In genomic region chr4:136050226-136050625, GRCm38 (mm10) we compare ENCODE assay signal across 16 mouse cellular contexts. TPM values are rescaled to one million over a fixed set of nuclear protein-coding genes. Genes with fewer than 3 reads are reported as not detected.
DNase-seq lines count a peak whose midpoint lies in the region; ATAC-seq lines count a peak whose summit lies in the region.
"Had no signal": no experiment of that assay in that cellular context is flagged by ENCODE, and none has a peak within 500 bp of the region (broad histone marks: within the 10 kb centered on the region; RNA-seq: fewer than 3 reads in every experiment).

No protein-coding gene starts in this region.

- H3K27ac ChIP-seq in intestine, embryonic 14.5 days (ENCODE audit: low read depth), result no peak overlapping the region
- no peak overlapping the region for H3K27ac ChIP-seq in intestine, embryonic 15.5 days
- peak overlapping the region; percentile 90 for H3K27ac ChIP-seq in brown adipose tissue, adult 24 weeks (replicated peaks; ENCODE audit: low read depth, low read length)
- H3K27ac ChIP-seq in limb, embryonic 13.5 days, result no peak overlapping the region
- no peak overlapping the region for H3K27ac ChIP-seq in hindbrain, embryonic 12.5 days

- 0 out of 2 replicates have a peak overlapping the region, but pooled peaks have one; percentile 7 for H3K9ac ChIP-seq in intestine, embryonic 14.5 days (ENCODE audit: low read length)
- no peak overlapping the region for H3K9ac ChIP-seq in intestine, embryonic 15.5 days
- peak overlapping the region; percentile 50; the same call in 1 of the 2 replicates for H3K9ac ChIP-seq in limb, embryonic 13.5 days
- no peak overlapping the region for H3K9ac ChIP-seq in hindbrain, embryonic 12.5 days

- WGBS in intestine, embryonic 14.5 days, result 95% methylated on average over 6 of the region's 6 CpGs
- WGBS in intestine, embryonic 15.5 days, result 93% methylated on average over 6 of the region's 6 CpGs
- 96% methylated on average over 6 of the region's 6 CpGs for WGBS in limb, embryonic 13.5 days
- 98% methylated on average over 6 of the region's 6 CpGs for WGBS in hindbrain, embryonic 12.5 days

- peaks cover 17% of the 10 kb centered on the region for H3K4me1 ChIP-seq in intestine, embryonic 14.5 days (replicated peaks; ENCODE audit: control insufficient read depth, insufficient read depth, low read length)
- peaks cover 26% of the 10 kb centered on the region for H3K4me1 ChIP-seq in intestine, embryonic 15.5 days (replicated peaks)
- peaks cover 9% of the 10 kb centered on the region for H3K4me1 ChIP-seq in brown adipose tissue, adult 24 weeks (ENCODE audit: control insufficient read depth, insufficient read depth, insufficient read length, low read length)
- H3K4me1 ChIP-seq in limb, embryonic 13.5 days, result peaks cover 20% of the 10 kb centered on the region
- peaks cover 16% of the 10 kb centered on the region for H3K4me1 ChIP-seq in hindbrain, embryonic 12.5 days

- ATAC-seq in intestine, embryonic 14.5 days (replicated peaks; ENCODE audit: low FRiP score, low TSS enrichment, low read depth), result no peak
- ATAC-seq in intestine, embryonic 15.5 days, result no peak
- ATAC-seq in limb, embryonic 13.5 days (ENCODE audit: low FRiP score, low read depth), result no peak
- no peak for ATAC-seq in hindbrain, embryonic 12.5 days (ENCODE audit: low FRiP score)
- ATAC-seq: inflammation-experienced regulatory T-cells, adult 6 months had no signal

- peak; percentile 20 for DNase-seq in adrenal gland, adult 2 months
- DNase-seq in adrenal gland, postnatal 25 days, result no peak
- DNase-seq in intestine, embryonic 14.5 days (ENCODE audit: low spot score), result no peak
- DNase-seq in spleen, postnatal 36 days (ENCODE audit: low spot score in 2 of 2), result no peak
- DNase-seq: cerebellum, adult 11 months; heart, adult 11 months; heart, postnatal 36 days; kidney, postnatal 10 days; right cerebral cortex, postnatal 4 days; thymus, postnatal 14 days had no signal

- no peaks in the 10 kb centered on the region for H3K27me3 ChIP-seq in intestine, embryonic 14.5 days (replicated peaks; ENCODE audit: control insufficient read depth, insufficient read depth, low read length)
- no peaks in the 10 kb centered on the region for H3K27me3 ChIP-seq in intestine, embryonic 15.5 days (replicated peaks)
- H3K27me3 ChIP-seq in limb, embryonic 13.5 days, result no peaks in the 10 kb centered on the region
- no peaks in the 10 kb centered on the region for H3K27me3 ChIP-seq in hindbrain, embryonic 12.5 days

- peaks cover 56% of the 10 kb centered on the region for H3K36me3 ChIP-seq in intestine, embryonic 14.5 days (ENCODE audit: control insufficient read depth, insufficient read depth, low read length)
- H3K36me3 ChIP-seq in intestine, embryonic 15.5 days, result peaks cover 43% of the 10 kb centered on the region
- peaks cover 66% of the 10 kb centered on the region for H3K36me3 ChIP-seq in limb, embryonic 13.5 days
- peaks cover 53% of the 10 kb centered on the region for H3K36me3 ChIP-seq in hindbrain, embryonic 12.5 days

- no peak overlapping the region for H3K4me2 ChIP-seq in intestine, embryonic 14.5 days (ENCODE audit: low read length)
- no peak overlapping the region for H3K4me2 ChIP-seq in intestine, embryonic 15.5 days (replicated peaks)
- H3K4me2 ChIP-seq in limb, embryonic 13.5 days (replicated peaks), result no peak overlapping the region
- H3K4me2 ChIP-seq in hindbrain, embryonic 12.5 days (replicated peaks), result no peak overlapping the region

- no peaks in the 10 kb centered on the region for H3K9me3 ChIP-seq in intestine, embryonic 14.5 days (ENCODE audit: control insufficient read depth, low read length)
- no peaks in the 10 kb centered on the region for H3K9me3 ChIP-seq in intestine, embryonic 15.5 days
- H3K9me3 ChIP-seq in limb, embryonic 13.5 days, result no peaks in the 10 kb centered on the region
- H3K9me3 ChIP-seq in hindbrain, embryonic 12.5 days (replicated peaks), result no peaks in the 10 kb centered on the region
- H3K9me3 ChIP-seq: megakaryocyte, embryonic 14.5 days had no signal

- H3K4me3 ChIP-seq in intestine, embryonic 14.5 days (ENCODE audit: low read depth, low read length), result no peak overlapping the region
- no peak overlapping the region for H3K4me3 ChIP-seq in intestine, embryonic 15.5 days (replicated peaks)
- H3K4me3 ChIP-seq in brown adipose tissue, adult 24 weeks (ENCODE audit: insufficient read depth, low read depth, low read length), result no peak overlapping the region
- no peak overlapping the region for H3K4me3 ChIP-seq in limb, embryonic 13.5 days
- no peak overlapping the region for H3K4me3 ChIP-seq in hindbrain, embryonic 12.5 days

RNA-seq across cellular contexts. Expression of gene Rpl11, which starts 3.0 kb away (rescaled TPM):
- total RNA-seq in adrenal gland, adult 2 months (2021), result 100 to 1,000 TPM; 582 to 615 TPM
- 162 and 164 TPM in 2 replicates for polyA plus RNA-seq in adrenal gland, adult 2 months (2012; rRNA removed)
- total RNA-seq in adrenal gland, postnatal 25 days (2021), result 605 and 780 TPM in 2 replicates
- 575 and 596 TPM in 2 replicates for polyA plus RNA-seq in intestine, embryonic 14.5 days (2014; fragmentation: Nextera tagmentation; extraction: Ambion mirVana)
- 464 and 472 TPM in 2 replicates for polyA plus RNA-seq in intestine, embryonic 15.5 days (2015; fragmentation: Nextera tagmentation; extraction: Ambion mirVana)
- 772 and 1,311 TPM in 2 replicates for polyA plus RNA-seq in brown adipose tissue, adult 24 weeks (2012; ENCODE audit: insufficient read depth, insufficient read length, missing spikeins)
- polyA plus RNA-seq in limb, embryonic 13.5 days (2015; fragmentation: Nextera tagmentation; extraction: Ambion mirVana), result 481 and 500 TPM in 2 replicates
- polyA plus RNA-seq in hindbrain, embryonic 12.5 days (2016; fragmentation: Nextera tagmentation; extraction: Ambion mirVana), result 277 and 292 TPM in 2 replicates

RNA-seq across cellular contexts. Expression of gene Eloa, which starts 28.7 kb away (rescaled TPM):
- 10 to 100 TPM; 40.8 to 46.8 TPM for total RNA-seq in adrenal gland, adult 2 months (2021)
- polyA plus RNA-seq in adrenal gland, adult 2 months (2012; rRNA removed), result 4.2 and 4.4 TPM in 2 replicates
- 40.8 and 42.3 TPM in 2 replicates for total RNA-seq in adrenal gland, postnatal 25 days (2021)
- 42.3 and 44.0 TPM in 2 replicates for polyA plus RNA-seq in intestine, embryonic 14.5 days (2014; fragmentation: Nextera tagmentation; extraction: Ambion mirVana)
- 34.3 and 34.4 TPM in 2 replicates for polyA plus RNA-seq in intestine, embryonic 15.5 days (2015; fragmentation: Nextera tagmentation; extraction: Ambion mirVana)
- 28.3 and 33.8 TPM in 2 replicates for polyA plus RNA-seq in brown adipose tissue, adult 24 weeks (2012; ENCODE audit: insufficient read depth, insufficient read length, missing spikeins)
- 41.1 and 45.1 TPM in 2 replicates for polyA plus RNA-seq in limb, embryonic 13.5 days (2015; fragmentation: Nextera tagmentation; extraction: Ambion mirVana)
- polyA plus RNA-seq in hindbrain, embryonic 12.5 days (2016; fragmentation: Nextera tagmentation; extraction: Ambion mirVana), result 36.5 and 41.5 TPM in 2 replicates

Comparison
In these comparisons a context has a peak if more than half of its experiments do, and no peak if none do; other contexts are left out.
1. H3K9ac ChIP-seq: peak in intestine, embryonic 14.5 days (single experiment) and limb, embryonic 13.5 days (single experiment); none in intestine, embryonic 15.5 days (single experiment) and hindbrain, embryonic 12.5 days (single experiment).